Mouse (Mus musculus): ENCODE data around the gene Ppp1r21. TPM values are rescaled to one million over a fixed set of nuclear protein-coding genes. Genes with fewer than 3 reads are reported as not detected.
A peak's percentile ranks its signal among the peaks of the same experiment; 100 is the strongest.

Gene Ppp1r21
- polyA plus RNA-seq, 1 experiment from 2014 or later, result 43.4 TPM

DNA sequence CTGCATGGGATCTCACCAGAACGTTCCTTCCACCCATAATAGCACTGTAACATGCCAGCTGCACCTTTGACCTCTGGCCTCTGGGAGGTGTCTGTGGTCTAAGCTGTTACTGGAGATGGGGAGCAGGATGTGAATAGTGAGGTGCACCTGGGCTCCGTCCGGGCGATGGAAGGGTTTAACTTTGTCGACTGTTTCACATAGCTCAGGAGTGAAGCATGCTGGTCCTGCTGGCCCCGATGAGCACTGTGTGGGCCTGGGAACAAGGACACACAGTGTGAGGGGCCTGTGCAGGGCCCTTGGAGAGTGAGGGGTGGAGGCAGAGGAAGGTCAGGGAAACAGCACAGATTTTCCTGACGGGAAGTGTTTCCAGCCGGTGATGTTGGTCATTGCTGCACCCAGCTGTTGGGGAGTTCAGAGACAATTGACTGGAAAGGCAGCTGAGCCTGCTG is 23.1 kb downstream of the Ppp1r21 start:
- 55% methylated on average over 8 of the region's 8 CpGs for WGBS
- no peaks in the 10 kb centered on the region for H3K27me3 ChIP-seq (replicated peaks)
- no peak; the same call in 1 of the 2 replicates for ATAC-seq (ENCODE audit: low FRiP score)
- peaks cover 46% of the 10 kb centered on the region for H3K36me3 ChIP-seq
- no peak overlapping the region for H3K27ac ChIP-seq (replicated peaks)
- peaks cover 20% of the 10 kb centered on the region for H3K4me1 ChIP-seq
- no peak overlapping the region for H3K9ac ChIP-seq (replicated peaks)
- H3K4me3 ChIP-seq (replicated peaks), result no peak overlapping the region
- no peaks in the 10 kb centered on the region for H3K9me3 ChIP-seq (replicated peaks)
- no peak overlapping the region for H3K4me2 ChIP-seq

- Histone ChIP-seq H3K4me2 (no peak overlapping the region), H3K4me3 (replicated peaks) (no peak overlapping the region), H3K9me3 (replicated peaks) (no peaks in the 10 kb centered on the region), H3K9ac (replicated peaks) (no peak overlapping the region), H3K27ac (replicated peaks) (no peak overlapping the region), H3K27me3 (replicated peaks) (no peaks in the 10 kb centered on the region), H3K4me1 (peaks cover 20% of the 10 kb centered on the region), H3K36me3 (peaks cover 46% of the 10 kb centered on the region)
- ATAC-seq (ENCODE audit: low FRiP score), result no peak
- 86% methylated on average over 11 of the region's 11 CpGs for WGBS
Measured at GRCm38 (mm10) chr17:88553473-88554087, 23.7 kb downstream of the Ppp1r21 start.

- H3K27ac ChIP-seq (replicated peaks), result no peak overlapping the region
- peaks cover 37% of the 10 kb centered on the region for H3K36me3 ChIP-seq
- H3K4me2 ChIP-seq, result no peak overlapping the region
- H3K9ac ChIP-seq (replicated peaks), result no peak overlapping the region
- no peaks in the 10 kb centered on the region for H3K9me3 ChIP-seq (replicated peaks)
- no peaks in the 10 kb centered on the region for H3K27me3 ChIP-seq (replicated peaks)
- peaks cover 16% of the 10 kb centered on the region for H3K4me1 ChIP-seq
- no peak for ATAC-seq (ENCODE audit: low FRiP score)
- no peak overlapping the region for H3K4me3 ChIP-seq (replicated peaks)
- WGBS, result 70% methylated on average over 13 of the region's 13 CpGs
Measured at GRCm38 (mm10) chr17:88556176-88556575, 26.3 kb downstream of the Ppp1r21 start.

GRCm38 (mm10) chr17:88556688-88557087 is 26.8 kb downstream of the Ppp1r21 start:
- peaks cover 41% of the 10 kb centered on the region for H3K36me3 ChIP-seq
- 80% methylated on average over 4 of the region's 4 CpGs for WGBS

DNA sequence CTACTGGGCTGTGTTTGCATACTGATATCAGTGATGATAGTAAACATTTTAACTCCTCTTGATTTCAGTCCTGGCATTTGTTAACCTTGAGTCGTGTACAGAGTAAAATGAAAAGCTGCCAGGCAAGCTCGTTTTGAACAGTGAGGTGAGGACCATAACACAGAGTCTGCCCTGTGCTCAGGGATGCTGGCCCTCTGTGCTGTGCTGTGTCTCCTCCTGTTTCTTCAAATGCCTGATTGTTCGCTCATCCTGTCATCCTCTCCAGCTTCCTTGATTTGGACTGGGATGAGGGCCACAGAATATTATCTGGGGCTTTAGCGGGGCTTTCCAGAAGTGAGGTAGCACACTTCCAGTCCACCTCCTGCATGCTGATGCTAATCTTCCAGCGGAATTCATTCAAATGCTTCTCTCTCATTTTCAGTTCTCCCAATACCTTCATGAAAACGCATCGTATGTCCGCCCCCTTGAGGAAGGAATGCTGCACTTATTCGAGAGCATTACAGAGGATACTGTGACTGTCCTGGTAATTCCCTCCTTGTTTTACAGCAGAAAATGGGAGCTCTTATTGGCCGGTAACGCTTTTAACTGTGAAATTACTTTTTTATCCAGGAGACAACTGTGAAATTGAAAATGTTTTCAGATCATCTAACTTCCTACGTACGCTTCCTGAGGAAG is 28.4 kb downstream of the Ppp1r21 start:
- no peak overlapping the region for H3K4me2 ChIP-seq
- peaks cover 51% of the 10 kb centered on the region for H3K36me3 ChIP-seq
- no peak overlapping the region for H3K9ac ChIP-seq (replicated peaks)
- H3K9me3 ChIP-seq (replicated peaks), result no peaks in the 10 kb centered on the region
- peak overlapping the region; percentile 42; the same call in 1 of the 2 replicates for H3K27ac ChIP-seq (replicated peaks)
- 35% methylated on average over 13 of the region's 13 CpGs for WGBS
- no peaks in the 10 kb centered on the region for H3K27me3 ChIP-seq (replicated peaks)
- ATAC-seq (ENCODE audit: low FRiP score), result peak; percentile 76
- H3K4me3 ChIP-seq (replicated peaks), result no peak overlapping the region
- H3K4me1 ChIP-seq, result no peaks in the 10 kb centered on the region

More at GRCm38 (mm10) chr17:88556688-88557087, 26.8 kb downstream of the Ppp1r21 start:
- Histone ChIP-seq H3K4me1 (peaks cover 14% of the 10 kb centered on the region), H3K27ac (replicated peaks) (no peak overlapping the region), H3K4me3 (replicated peaks) (no peak overlapping the region), H3K27me3 (replicated peaks) (no peaks in the 10 kb centered on the region), H3K9ac (replicated peaks) (no peak overlapping the region), H3K4me2 (no peak overlapping the region), H3K9me3 (replicated peaks) (no peaks in the 10 kb centered on the region)
- no peak for ATAC-seq (ENCODE audit: low FRiP score)

DNA sequence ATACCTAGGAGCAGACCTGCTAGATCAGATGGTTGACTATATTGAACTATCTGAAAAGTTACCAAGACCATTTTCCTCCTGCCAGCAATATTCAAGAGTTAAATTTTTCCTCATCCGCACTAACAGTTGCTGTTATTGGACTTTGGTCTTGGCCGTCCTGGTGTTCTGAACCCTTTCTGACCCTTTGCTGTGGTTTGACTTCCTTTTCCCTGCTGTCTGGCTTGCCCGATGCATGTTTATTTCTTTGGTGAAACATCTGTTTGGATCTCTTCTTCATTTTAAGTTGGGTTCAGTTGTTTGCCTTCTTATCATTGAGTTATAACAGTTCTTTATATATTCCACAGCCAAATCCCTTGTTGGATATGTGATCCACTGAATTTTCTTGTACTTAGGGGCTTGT is 33.7 kb downstream of the Ppp1r21 start:
- no peaks in the 10 kb centered on the region for H3K27me3 ChIP-seq (replicated peaks)
- H3K9ac ChIP-seq (replicated peaks), result no peak overlapping the region
- H3K4me2 ChIP-seq, result no peak overlapping the region
- ATAC-seq (ENCODE audit: low FRiP score), result no peak
- H3K4me3 ChIP-seq (replicated peaks), result no peak overlapping the region
- H3K9me3 ChIP-seq (replicated peaks), result no peaks in the 10 kb centered on the region
- H3K36me3 ChIP-seq, result peaks cover 38% of the 10 kb centered on the region
- WGBS, result 79% methylated on average over 3 of the region's 3 CpGs
- no peak overlapping the region for H3K27ac ChIP-seq (replicated peaks)
- no peaks in the 10 kb centered on the region for H3K4me1 ChIP-seq

GRCm38 (mm10) chr17:88569807-88570540 is 40.1 kb downstream of the Ppp1r21 start:
- H3K4me2 ChIP-seq, result no peak overlapping the region
- H3K27ac ChIP-seq (replicated peaks), result peak overlapping the region; percentile 61
- H3K9ac ChIP-seq (replicated peaks), result no peak overlapping the region
- peak; percentile 71; the same call in 1 of the 2 replicates for ATAC-seq (ENCODE audit: low FRiP score)
- no peak overlapping the region for H3K4me3 ChIP-seq (replicated peaks)
- peaks cover 7% of the 10 kb centered on the region; the same call in 1 of the 2 replicates for H3K4me1 ChIP-seq
- no peaks in the 10 kb centered on the region for H3K9me3 ChIP-seq (replicated peaks)
- no peaks in the 10 kb centered on the region for H3K27me3 ChIP-seq (replicated peaks)
- H3K36me3 ChIP-seq, result peaks cover 48% of the 10 kb centered on the region
- 29% methylated on average over 10 of the region's 10 CpGs for WGBS

DNA sequence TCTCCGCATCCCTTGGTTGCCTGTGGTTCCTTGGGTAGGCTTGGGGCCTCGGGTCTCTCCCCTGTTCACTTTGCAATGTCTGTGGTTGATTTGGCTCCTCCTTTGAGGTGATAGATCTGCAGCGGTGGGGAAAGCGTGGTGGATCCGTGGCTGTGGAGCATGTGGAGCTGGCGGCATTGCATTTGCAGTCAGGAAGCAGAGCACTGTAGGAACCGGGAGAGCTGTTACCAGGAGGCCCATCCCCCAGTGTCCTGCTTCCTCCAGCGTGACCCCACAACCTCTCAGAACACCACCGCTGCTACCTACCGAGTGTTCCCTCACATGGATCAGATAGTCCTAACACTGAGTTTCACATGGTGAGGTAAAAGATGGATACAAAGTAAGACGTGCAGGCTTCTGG is 40.9 kb downstream of the Ppp1r21 start:
- Histone ChIP-seq H3K4me1 (peaks cover 7% of the 10 kb centered on the region; the same call in 1 of the 2 replicates), H3K27me3 (replicated peaks) (no peaks in the 10 kb centered on the region), H3K9me3 (replicated peaks) (no peaks in the 10 kb centered on the region), H3K36me3 (peaks cover 50% of the 10 kb centered on the region), H3K9ac (replicated peaks) (no peak overlapping the region), H3K4me2 (no peak overlapping the region), H3K4me3 (replicated peaks) (no peak overlapping the region), H3K27ac (replicated peaks) (peak overlapping the region; percentile 52; the same call in 1 of the 2 replicates)
- WGBS, result 64% methylated on average over 11 of the region's 11 CpGs
- ATAC-seq (ENCODE audit: low FRiP score), result 0 out of 2 replicates have a peak, but pooled peaks have one; percentile 32

DNA sequence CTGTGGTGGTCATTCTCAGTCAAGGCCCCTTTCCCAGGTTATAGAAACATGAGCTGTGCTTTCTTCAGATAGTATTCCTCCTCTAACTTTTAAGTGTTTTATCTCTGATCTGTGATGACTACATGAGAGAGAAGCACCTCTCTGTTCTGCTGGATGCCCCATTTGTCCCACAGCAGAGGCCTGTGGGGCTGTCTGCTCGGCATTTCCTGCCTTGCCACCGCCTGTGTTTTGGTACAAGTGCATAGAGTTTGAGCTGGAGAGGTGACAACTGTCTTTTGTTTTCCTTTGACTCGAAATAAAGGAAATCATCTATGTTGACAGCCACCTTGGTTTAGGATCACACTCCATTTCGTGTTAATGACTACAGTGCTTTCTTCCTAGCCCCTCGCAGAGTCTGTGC is 44.9 kb downstream of the Ppp1r21 start:
- WGBS, result 89% methylated on average over 5 of the region's 5 CpGs
- no peak overlapping the region for H3K4me3 ChIP-seq (replicated peaks)
- ATAC-seq (ENCODE audit: low FRiP score), result no peak
- H3K4me2 ChIP-seq, result no peak overlapping the region
- H3K9ac ChIP-seq (replicated peaks), result no peak overlapping the region
- no peak overlapping the region for H3K27ac ChIP-seq (replicated peaks)
- peaks cover 10% of the 10 kb centered on the region; the same call in 1 of the 2 replicates for H3K4me1 ChIP-seq
- H3K27me3 ChIP-seq (replicated peaks), result no peaks in the 10 kb centered on the region
- H3K36me3 ChIP-seq, result peaks cover 60% of the 10 kb centered on the region
- no peaks in the 10 kb centered on the region for H3K9me3 ChIP-seq (replicated peaks)

- Histone ChIP-seq H3K27me3 (replicated peaks) (no peaks in the 10 kb centered on the region), H3K4me1 (peaks cover 12% of the 10 kb centered on the region; the same call in 1 of the 2 replicates), H3K9me3 (replicated peaks) (no peaks in the 10 kb centered on the region), H3K36me3 (peaks cover 55% of the 10 kb centered on the region), H3K27ac (replicated peaks) (peak overlapping the region; percentile 77), H3K9ac (replicated peaks) (no peak overlapping the region; the same call in 1 of the 2 replicates), H3K4me2 (peak overlapping the region; percentile 15; the same call in 1 of the 2 replicates), H3K4me3 (replicated peaks) (no peak overlapping the region)
- 55% methylated on average over 20 of the region's 20 CpGs for WGBS
- ATAC-seq (ENCODE audit: low FRiP score), result peak; percentile 79
Measured at GRCm38 (mm10) chr17:88578522-88579242, 48.8 kb downstream of the Ppp1r21 start.

DNA sequence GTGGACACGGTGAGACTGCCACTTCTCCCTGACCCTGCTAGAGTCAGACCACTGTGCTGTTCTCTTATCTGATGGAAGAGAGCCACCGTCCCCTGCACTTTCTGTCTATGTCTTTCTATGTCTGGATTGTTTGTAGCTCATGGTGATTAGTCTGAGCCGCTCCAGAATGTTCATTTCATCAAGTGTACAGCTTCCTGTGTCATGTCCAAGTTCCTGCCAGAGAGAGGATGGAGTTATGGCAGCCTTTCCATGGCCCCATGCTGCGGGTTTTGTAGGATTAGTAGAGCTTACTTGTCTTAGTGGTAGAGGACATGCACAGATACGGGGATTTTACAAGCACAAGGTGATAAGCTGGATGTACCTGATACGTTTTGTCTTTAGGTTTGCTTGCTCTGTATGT is 50.6 kb downstream of the Ppp1r21 start:
- Histone ChIP-seq H3K9me3 (replicated peaks) (no peaks in the 10 kb centered on the region), H3K4me1 (peaks cover 12% of the 10 kb centered on the region; the same call in 1 of the 2 replicates), H3K4me3 (replicated peaks) (no peak overlapping the region), H3K27me3 (replicated peaks) (no peaks in the 10 kb centered on the region), H3K36me3 (peaks cover 65% of the 10 kb centered on the region), H3K27ac (replicated peaks) (no peak overlapping the region), H3K4me2 (no peak overlapping the region), H3K9ac (replicated peaks) (no peak overlapping the region)
- WGBS, result 85% methylated on average over 6 of the region's 6 CpGs
- no peak for ATAC-seq (ENCODE audit: low FRiP score)

Data from neural tube, embryonic 15.5 days (tissue).